Mouse (Mus musculus) kidney, postnatal 0 days (tissue): ENCODE measurements around the gene C1qa. TPM values are rescaled to one million over a fixed set of nuclear protein-coding genes. Genes with fewer than 3 reads are reported as not detected.

Source experiments
- ATAC-seq: fragments of 200-750 bp; cut with Nextera tagmentation; replicated peaks from 2 replicates; pipeline ENCODE4 v1.8.0; 2017; ENCODE audit warnings: low read depth, moderate number of reproducible peaks, moderate TSS enrichment, moderate library complexity; ENCODE audit not compliant: low FRiP score
- DNase-seq: peaks from one replicate; pipeline ENCODE4 v3.0.0-alpha.2; 2016; ENCODE audit warnings: low spot score
- H3K27ac ChIP-seq: fragments of 300-500 bp; sonication (generic); 2 replicates; pipeline ENCODE4 v1.5.1; 2014; ENCODE audit warnings: mild to moderate bottlenecking
- H3K27me3 ChIP-seq: fragments of 300-500 bp; sonication (generic); 2 replicates; pipeline ENCODE4 v1.6.1; 2014; ENCODE audit warnings: low read length, mixed read lengths; ENCODE audit not compliant: insufficient read depth
- H3K36me3 ChIP-seq: fragments of 300-500 bp; sonication (generic); 2 replicates; pipeline ENCODE4 v1.6.1; 2014; ENCODE audit warnings: low read length, mixed read lengths; ENCODE audit not compliant: insufficient read depth
- H3K4me1 ChIP-seq: fragments of 300-500 bp; sonication (generic); replicated peaks from 2 replicates; pipeline ENCODE4 v1.6.1; 2014; ENCODE audit warnings: antibody characterized with exemption, low read length, mixed read lengths; ENCODE audit not compliant: insufficient read depth
- H3K4me2 ChIP-seq: fragments of 300-500 bp; sonication (generic); 2 replicates; pipeline ENCODE4 v1.6.1; 2014; ENCODE audit warnings: mild to moderate bottlenecking, low read length, moderate library complexity, mixed read lengths
- H3K4me3 ChIP-seq: fragments of 300-500 bp; sonication (generic); replicated peaks from 2 replicates; pipeline ENCODE4 v1.5.1; 2014; ENCODE audit warnings: low read depth, low read length
- H3K9ac ChIP-seq: fragments of 300-500 bp; sonication (generic); 2 replicates; pipeline ENCODE4 v1.6.1; 2014; ENCODE audit warnings: low read depth, low read length
- H3K9me3 ChIP-seq: fragments of 300-500 bp; sonication (generic); replicated peaks from 2 replicates; pipeline ENCODE4 v1.6.1; 2016; ENCODE audit warnings: low read length, inconsistent platforms, mixed read lengths
- CTCF ChIP-seq: IDR thresholded peaks from 2 replicates; pipeline ENCODE4 v1.5.1; 2016; ENCODE audit warnings: antibody characterized with exemption, low read depth, mild to moderate bottlenecking, moderate library complexity
- WGBS: fragments of 180-500 bp; shearing (Covaris S2); extraction: QIAGEN DNeasy Blood & Tissue Kit; methylation state at CpG from one replicate; pipeline ENCODE4 v1.1.7; 2014; 5-methylcytosine and 5-hydroxymethylcytosine counted together
- polyA plus RNA-seq: library from polyadenylated mRNA; unstranded; fragments of >200 nt; fragmentation: Nextera tagmentation; extraction: Ambion mirVana; gene quantifications from 2 replicates; pipeline ENCODE4 v1.2.1, GENCODE M21; 2015

Gene C1qa
- 30.2 and 35.8 TPM in 2 replicates for polyA plus RNA-seq

DNA sequence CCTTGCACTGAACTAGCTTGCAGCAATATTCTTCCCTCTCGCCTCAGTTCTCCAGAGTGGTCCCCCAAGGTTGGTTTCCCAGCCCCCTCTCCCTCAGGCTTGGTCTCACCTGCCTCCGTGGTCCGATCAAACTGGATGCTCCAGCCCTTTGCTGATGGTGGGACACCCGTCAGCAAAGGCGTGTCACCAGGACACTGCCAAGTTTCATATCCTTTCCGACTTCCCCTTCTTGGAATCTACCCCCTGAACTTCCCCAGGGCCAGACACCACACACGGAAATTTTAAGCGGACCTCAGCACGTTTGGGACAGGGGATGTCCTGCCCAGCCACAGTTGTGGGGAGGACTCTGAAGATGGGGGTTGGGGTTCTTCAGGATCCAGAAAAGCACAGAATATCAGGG is at the start of gene C1qa:
Gene C1qa, minus strand, starts transcription at position 167 of the 400 bp plus-strand sequence.
- DNase-seq (no peak), ATAC-seq (no peak)
- peaks cover 23% of the 10 kb centered on the region; the same call in 1 of the 2 replicates for H3K27me3 ChIP-seq
- no peak within 1 kb of the TSS for H3K9ac ChIP-seq
- H3K9me3 ChIP-seq: no peaks in the 10 kb centered on the region
- H3K4me2 ChIP-seq: no peak within 1 kb of the TSS
- no peaks in the 10 kb centered on the region for H3K4me1 ChIP-seq
- H3K36me3 ChIP-seq: no peaks in the 10 kb centered on the region
- 72% methylated on average over 9 of the region's 9 CpGs for WGBS
- no peak within 1 kb of the TSS for H3K27ac ChIP-seq
- no peak within 1 kb of the TSS for H3K4me3 ChIP-seq
- no peak for TF ChIP-seq CTCF

DNA sequence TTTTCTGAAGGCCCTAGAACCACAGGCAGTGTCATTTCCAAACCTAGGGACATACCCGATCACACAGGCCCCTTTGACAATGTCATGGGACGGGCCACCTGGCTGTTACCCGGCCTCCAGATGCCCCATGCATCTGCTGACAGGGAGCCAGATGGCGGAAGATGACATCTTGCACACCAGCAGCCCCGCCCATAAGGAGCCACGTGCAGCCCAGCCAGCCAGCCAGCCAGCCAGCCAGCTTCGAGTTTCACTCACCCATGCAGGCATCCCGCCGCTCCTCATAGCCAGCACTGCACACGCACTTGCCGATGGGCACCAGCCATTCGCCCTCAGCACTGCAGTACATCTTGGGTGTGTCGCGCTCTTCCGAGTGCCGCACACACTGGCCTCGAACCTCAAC is 46.8 kb upstream of the C1qa start:
- H3K4me1 ChIP-seq: no peaks in the 10 kb centered on the region
- WGBS: 52% methylated on average over 17 of the region's 17 CpGs

DNA sequence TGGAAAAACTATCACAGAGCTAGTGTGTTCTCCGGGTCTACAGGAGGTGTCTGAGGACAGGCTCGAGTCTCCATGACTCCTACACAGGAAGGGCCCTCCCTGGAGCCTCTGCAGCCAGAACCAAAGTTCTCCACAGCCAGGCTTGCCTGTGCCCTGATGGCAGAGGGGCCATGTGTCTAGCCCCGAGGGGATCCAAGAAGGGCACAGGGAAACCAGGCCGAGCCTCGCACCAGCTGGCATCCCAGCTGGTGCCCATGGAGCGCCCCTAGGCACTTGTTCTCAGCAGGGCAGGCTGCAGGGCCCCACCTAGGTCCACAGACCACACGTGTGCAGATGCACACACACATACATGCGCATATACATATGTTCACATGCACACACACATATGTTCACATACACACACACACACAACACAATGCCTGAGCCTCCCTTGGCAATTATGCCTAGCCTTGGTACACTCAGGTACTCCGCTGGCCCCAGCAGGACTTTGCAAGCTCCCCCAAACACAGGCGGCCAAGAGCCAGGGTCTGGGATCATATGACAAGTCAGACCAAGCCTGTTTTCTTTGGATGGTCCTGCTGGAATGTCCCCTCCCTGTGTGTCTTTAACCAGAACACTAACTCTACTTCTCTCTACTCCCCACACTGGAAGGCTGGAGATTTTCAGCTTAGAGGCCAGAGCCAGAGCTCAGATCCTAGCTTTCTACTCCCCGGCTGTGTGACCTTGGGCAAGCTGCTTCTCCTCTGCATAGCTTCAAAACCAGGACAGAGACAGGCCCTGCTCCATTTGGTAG is 46.2 kb upstream of the C1qa start:
- TF ChIP-seq CTCF: no peak
- no peaks in the 10 kb centered on the region for H3K36me3 ChIP-seq
- no peaks in the 10 kb centered on the region for H3K27me3 ChIP-seq
- DNase-seq (peak; percentile 69), ATAC-seq (peak; percentile 16; the same call in 1 of the 2 replicates)
- no peak overlapping the region for H3K4me2 ChIP-seq
- H3K4me1 ChIP-seq: no peaks in the 10 kb centered on the region
- H3K9me3 ChIP-seq: no peaks in the 10 kb centered on the region
- no peak overlapping the region for H3K9ac ChIP-seq
- no peak overlapping the region for H3K4me3 ChIP-seq
- WGBS: 66% methylated on average over 11 of the region's 11 CpGs
- no peak overlapping the region for H3K27ac ChIP-seq

More for the DNA sequence above, 46.8 kb upstream of the C1qa start:
- DNase-seq (no peak), ATAC-seq (no peak; the same call in 1 of the 2 replicates)
- H3K9me3 ChIP-seq: no peaks in the 10 kb centered on the region
- TF ChIP-seq CTCF: no peak
- H3K4me3 ChIP-seq: no peak overlapping the region
- H3K4me2 ChIP-seq: no peak overlapping the region
- no peak overlapping the region for H3K9ac ChIP-seq
- no peak overlapping the region for H3K27ac ChIP-seq
- H3K27me3 ChIP-seq: no peaks in the 10 kb centered on the region
- H3K36me3 ChIP-seq: no peaks in the 10 kb centered on the region

DNA sequence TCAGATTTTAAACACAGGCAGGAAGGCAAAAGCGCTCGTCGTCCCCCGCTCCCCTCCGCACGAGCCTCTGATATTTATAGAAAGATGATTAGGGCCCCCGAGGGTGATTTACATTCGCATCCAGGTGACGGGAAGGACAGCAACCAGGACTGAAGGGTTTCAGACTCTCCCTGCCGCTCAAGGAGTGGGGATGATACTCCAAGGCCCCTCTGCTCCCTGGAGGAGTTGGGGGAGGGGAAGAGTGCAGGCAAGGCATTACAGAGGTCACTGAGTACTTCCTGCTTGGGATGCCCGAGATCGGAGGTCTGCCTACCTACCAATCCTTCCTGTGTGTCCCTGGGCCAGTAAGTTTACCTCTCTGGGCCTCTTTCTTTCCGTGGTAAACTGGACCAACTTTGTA is 44.6 kb upstream of the C1qa start:
- H3K27me3 ChIP-seq: no peaks in the 10 kb centered on the region
- ATAC-seq: no peak

DNA sequence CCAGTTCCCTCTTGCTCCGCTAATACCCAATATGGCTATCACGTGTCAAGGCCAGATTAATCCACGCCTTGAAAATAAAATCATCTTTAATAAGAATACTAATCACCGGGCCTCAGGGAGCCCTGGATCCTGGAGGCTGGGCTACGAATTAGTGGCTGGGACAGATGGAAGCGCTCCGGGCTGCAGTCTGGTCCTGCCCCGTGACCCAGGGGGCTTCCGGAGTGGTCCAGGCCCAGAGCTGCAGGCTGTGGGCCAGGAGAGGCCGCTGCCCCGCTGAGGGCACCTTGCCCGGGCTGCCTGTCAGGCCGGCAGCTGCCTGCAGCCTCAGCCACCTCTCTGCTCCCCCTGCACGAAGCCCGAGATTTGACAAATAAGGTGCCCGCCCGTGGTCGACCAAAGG is 44.2 kb upstream of the C1qa start:
- WGBS: 29% methylated on average over 18 of the region's 18 CpGs
- Histone ChIP-seq H3K9ac (no peak overlapping the region), H3K4me2 (no peak overlapping the region), H3K36me3 (no peaks in the 10 kb centered on the region), H3K4me1 (no peaks in the 10 kb centered on the region), H3K27me3 (no peaks in the 10 kb centered on the region), H3K9me3 (no peaks in the 10 kb centered on the region), H3K27ac (no peak overlapping the region), H3K4me3 (no peak overlapping the region)
- no peak for ATAC-seq
- DNase-seq: no peak
- no peak for TF ChIP-seq CTCF

More for the DNA sequence above, 44.6 kb upstream of the C1qa start:
- H3K9me3 ChIP-seq: no peaks in the 10 kb centered on the region
- no peak overlapping the region for H3K27ac ChIP-seq
- TF ChIP-seq CTCF: no peak
- no peak overlapping the region for H3K4me3 ChIP-seq
- 25% methylated on average over 13 of the region's 13 CpGs for WGBS
- DNase-seq: no peak
- no peaks in the 10 kb centered on the region for H3K4me1 ChIP-seq
- H3K4me2 ChIP-seq: no peak overlapping the region
- no peaks in the 10 kb centered on the region for H3K36me3 ChIP-seq
- no peak overlapping the region for H3K9ac ChIP-seq

DNA sequence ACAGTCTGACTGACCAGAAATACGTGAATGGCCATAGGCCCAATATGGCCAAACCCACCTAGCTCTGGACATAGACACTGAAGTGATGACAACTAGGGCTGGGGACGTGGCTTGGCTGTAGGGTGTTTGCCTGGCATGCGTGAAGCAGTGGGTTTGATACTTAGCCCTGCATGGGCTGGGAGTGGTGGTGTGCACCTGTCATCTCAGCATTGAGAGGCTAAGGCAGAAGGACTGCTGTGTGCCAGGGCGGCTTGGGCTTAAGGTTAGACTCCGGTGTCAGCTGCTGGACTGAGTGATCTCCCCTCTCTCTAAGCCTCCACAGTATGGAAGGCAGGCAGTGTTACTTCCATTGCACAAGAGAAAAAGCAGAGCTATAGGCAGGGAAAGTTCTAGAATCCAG is 39.3 kb upstream of the C1qa start:
- Histone ChIP-seq H3K27me3 (no peaks in the 10 kb centered on the region), H3K36me3 (no peaks in the 10 kb centered on the region), H3K27ac (no peak overlapping the region), H3K9ac (no peak overlapping the region), H3K9me3 (no peaks in the 10 kb centered on the region), H3K4me1 (no peaks in the 10 kb centered on the region), H3K4me2 (no peak overlapping the region), H3K4me3 (no peak overlapping the region)
- ATAC-seq (no peak), DNase-seq (no peak)
- no peak for TF ChIP-seq CTCF
- 86% methylated on average over 5 of the region's 5 CpGs for WGBS
